Mouse (Mus musculus): ENCODE measurements around the gene Tbc1d19. TPM values are rescaled to one million over a fixed set of nuclear protein-coding genes. Genes with fewer than 3 reads are reported as not detected.

The Tbc1d19 gene
- total RNA-seq, 2 experiments from 2014 or later: 21.4 to 21.9 TPM

- DNase-seq: peak; percentile 36
These were observed 140.8 kb downstream of the Tbc1d19 start for GRCm38 (mm10) chr5:53950189-53950588.

DNA sequence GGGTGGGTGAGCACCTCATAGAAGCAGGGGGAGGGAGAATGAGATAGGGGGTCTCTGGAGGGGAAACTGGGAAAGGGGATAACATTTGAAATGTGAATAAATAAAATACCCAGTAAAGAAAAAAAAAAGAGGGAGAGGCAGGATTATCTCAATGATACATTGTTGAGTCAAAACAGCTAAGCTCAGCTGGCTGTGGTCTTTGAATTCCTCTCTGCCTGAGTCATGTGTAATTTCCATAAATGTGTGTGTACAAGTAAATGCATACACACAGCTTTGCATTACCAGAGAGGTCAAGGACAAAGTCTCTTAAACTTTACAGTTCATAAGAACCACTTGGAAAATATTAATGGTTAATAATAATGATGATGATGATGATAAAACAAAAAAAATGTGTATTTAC is 143.8 kb downstream of the Tbc1d19 start:
- DNase-seq: no peak

Other genes with a start within 250 kb of the Tbc1d19 start
- not detected for gene Cckar, start 101.9 kb upstream of the Tbc1d19 start, total RNA-seq (2021)
- 10 to 100 TPM; 26.8 to 34.9 TPM for gene Stim2, start 188.9 kb downstream of the Tbc1d19 start, total RNA-seq (2021)